Mouse (Mus musculus) limb, embryonic 11.5 days (tissue): ENCODE results near the gene Gm17409. TPM values are rescaled to one million over a fixed set of nuclear protein-coding genes. Genes with fewer than 3 reads are reported as not detected.
A peak's percentile ranks its signal among the peaks of the same experiment; 100 is the strongest.

Experiments
- ATAC-seq: fragments of 200-750 bp; cut with Nextera tagmentation; 2 replicates; pipeline ENCODE4 v1.8.0; 2017; ENCODE audit warnings: low read depth; ENCODE audit not compliant: insufficient number of reproducible peaks, low FRiP score, low TSS enrichment
- DNase-seq: peaks from one replicate; pipeline ENCODE4 v3.0.0-alpha.2; 2015; ENCODE audit warnings: low spot score
- H3K27ac ChIP-seq: fragments of 300-500 bp; sonication (generic); replicated peaks from 2 replicates; pipeline ENCODE4 v1.5.1; 2014; ENCODE audit warnings: low read depth, mild to moderate bottlenecking, low read length
- H3K27me3 ChIP-seq: fragments of 300-500 bp; sonication (generic); 2 replicates; pipeline ENCODE4 v1.6.1; 2014; ENCODE audit warnings: mild to moderate bottlenecking, low read length, mixed read lengths; ENCODE audit not compliant: control insufficient read depth, insufficient read depth
- H3K36me3 ChIP-seq: fragments of 300-500 bp; sonication (generic); 2 replicates; pipeline ENCODE4 v1.6.1; 2014; ENCODE audit warnings: mild to moderate bottlenecking, low read length, moderate library complexity, mixed read lengths; ENCODE audit not compliant: control insufficient read depth, insufficient read depth
- H3K4me1 ChIP-seq: fragments of 300-500 bp; sonication (generic); 2 replicates; pipeline ENCODE4 v1.6.1; 2014; ENCODE audit warnings: low read length, mixed read lengths; ENCODE audit not compliant: control insufficient read depth, insufficient read depth
- H3K4me2 ChIP-seq: fragments of 300-500 bp; sonication (generic); 2 replicates; pipeline ENCODE4 v1.6.1; 2014; ENCODE audit warnings: low read depth, mild to moderate bottlenecking, moderate library complexity; ENCODE audit not compliant: severe bottlenecking
- H3K4me3 ChIP-seq: fragments of 300-500 bp; sonication (generic); 2 replicates; pipeline ENCODE4 v1.5.1; 2014; ENCODE audit warnings: low read depth, low read length
- H3K9ac ChIP-seq: fragments of 300-500 bp; sonication (generic); 2 replicates; pipeline ENCODE4 v1.6.1; 2014; ENCODE audit warnings: mild to moderate bottlenecking, low read length
- H3K9me3 ChIP-seq: fragments of 300-500 bp; sonication (generic); 2 replicates; pipeline ENCODE4 v1.6.1; 2016; ENCODE audit warnings: low read length; ENCODE audit not compliant: control insufficient read depth
- WGBS: fragments of 180-500 bp; shearing (Covaris S2); extraction: QIAGEN DNeasy Blood & Tissue Kit; methylation state at CpG from one replicate; pipeline ENCODE4 v1.1.7; 2014; 5-methylcytosine and 5-hydroxymethylcytosine counted together
- polyA plus RNA-seq: library from polyadenylated mRNA; unstranded; fragments of >200 nt; fragmentation: Nextera tagmentation; extraction: Ambion mirVana; gene quantifications from 2 replicates; pipeline ENCODE4 v1.2.1, GENCODE M21; 2014

The Gm17409 gene
- polyA plus RNA-seq: not detected in 2 replicates

GRCm38 (mm10) chr2:58469816-58470215, at the start of gene Gm17409:
Gm17409 (plus strand) TSS chr2:58470116.
- H3K36me3 ChIP-seq: peaks cover 7% of the 10 kb centered on the region; the same call in 1 of the 2 replicates
- H3K27me3 ChIP-seq: no peaks in the 10 kb centered on the region
- no peaks in the 10 kb centered on the region for H3K9me3 ChIP-seq
- H3K27ac ChIP-seq: no peak within 1 kb of the TSS
- 91% methylated on average over 7 of the region's 7 CpGs for WGBS
- DNase-seq: no peak
- no peak within 1 kb of the TSS for H3K9ac ChIP-seq
- ATAC-seq: no peak
- no peak within 1 kb of the TSS for H3K4me3 ChIP-seq
- no peak within 1 kb of the TSS for H3K4me2 ChIP-seq
- H3K4me1 ChIP-seq: no peaks in the 10 kb centered on the region

GRCm38 (mm10) chr2:58423319-58423718, 46.6 kb upstream of the Gm17409 start:
- Histone ChIP-seq H3K4me2 (no peak overlapping the region), H3K4me1 (no peaks in the 10 kb centered on the region), H3K27ac (no peak overlapping the region), H3K27me3 (no peaks in the 10 kb centered on the region), H3K9ac (no peak overlapping the region), H3K36me3 (no peaks in the 10 kb centered on the region), H3K9me3 (no peaks in the 10 kb centered on the region), H3K4me3 (no peak overlapping the region)
- ATAC-seq: no peak
- no peak for DNase-seq
- WGBS: 91% methylated on average over 5 of the region's 5 CpGs

GRCm38 (mm10) chr2:58425436-58426004, 44.4 kb upstream of the Gm17409 start:
- no peak overlapping the region for H3K9ac ChIP-seq
- no peaks in the 10 kb centered on the region for H3K9me3 ChIP-seq
- H3K36me3 ChIP-seq: no peaks in the 10 kb centered on the region
- WGBS: 91% methylated on average over 13 of the region's 13 CpGs
- ATAC-seq (no peak), DNase-seq (no peak)
- H3K4me1 ChIP-seq: no peaks in the 10 kb centered on the region
- H3K4me3 ChIP-seq: no peak overlapping the region
- H3K27me3 ChIP-seq: no peaks in the 10 kb centered on the region
- H3K4me2 ChIP-seq: no peak overlapping the region
- H3K27ac ChIP-seq: no peak overlapping the region

- Histone ChIP-seq H3K4me2 (no peak overlapping the region), H3K36me3 (no peaks in the 10 kb centered on the region), H3K9ac (no peak overlapping the region), H3K27me3 (no peaks in the 10 kb centered on the region), H3K4me1 (no peaks in the 10 kb centered on the region), H3K9me3 (no peaks in the 10 kb centered on the region), H3K27ac (no peak overlapping the region), H3K4me3 (no peak overlapping the region)
- no peak for ATAC-seq
- no peak for DNase-seq
- 94% methylated on average over 7 of the region's 7 CpGs for whole genome bisulfite sequencing
Measured at GRCm38 (mm10) chr2:58432211-58432610, 37.7 kb upstream of the Gm17409 start.

GRCm38 (mm10) chr2:58433317-58433716, 36.6 kb upstream of the Gm17409 start:
- Histone ChIP-seq H3K27me3 (no peaks in the 10 kb centered on the region), H3K9ac (no peak overlapping the region), H3K4me1 (no peaks in the 10 kb centered on the region), H3K9me3 (no peaks in the 10 kb centered on the region), H3K27ac (no peak overlapping the region), H3K36me3 (no peaks in the 10 kb centered on the region), H3K4me3 (no peak overlapping the region), H3K4me2 (no peak overlapping the region)
- DNase-seq: no peak
- 90% methylated on average over 2 of the region's 2 CpGs for WGBS
- ATAC-seq: no peak

GRCm38 (mm10) chr2:58434438-58434837, 35.5 kb upstream of the Gm17409 start:
- H3K4me2 ChIP-seq: no peak overlapping the region
- WGBS: 92% methylated on average over 2 of the region's 2 CpGs
- no peak overlapping the region for H3K9ac ChIP-seq
- no peaks in the 10 kb centered on the region for H3K27me3 ChIP-seq
- no peak overlapping the region for H3K27ac ChIP-seq
- H3K9me3 ChIP-seq: no peaks in the 10 kb centered on the region
- ATAC-seq: no peak
- no peaks in the 10 kb centered on the region for H3K4me1 ChIP-seq
- H3K4me3 ChIP-seq: no peak overlapping the region
- no peak for DNase-seq
- H3K36me3 ChIP-seq: no peaks in the 10 kb centered on the region

- Histone ChIP-seq H3K9ac (no peak overlapping the region), H3K36me3 (no peaks in the 10 kb centered on the region), H3K9me3 (no peaks in the 10 kb centered on the region), H3K4me2 (no peak overlapping the region), H3K27me3 (no peaks in the 10 kb centered on the region), H3K27ac (no peak overlapping the region), H3K4me1 (no peaks in the 10 kb centered on the region), H3K4me3 (no peak overlapping the region)
- ATAC-seq (no peak), DNase-seq (no peak)
- WGBS: 78% methylated on average over 13 of the region's 13 CpGs
Measured at GRCm38 (mm10) chr2:58435507-58435906, 34.4 kb upstream of the Gm17409 start.

GRCm38 (mm10) chr2:58436911-58437310, 33.0 kb upstream of the Gm17409 start:
- ATAC-seq: no peak
- H3K4me2 ChIP-seq: no peak overlapping the region
- DNase-seq: no peak
- WGBS: 88% methylated on average over 3 of the region's 3 CpGs
- H3K27ac ChIP-seq: no peak overlapping the region
- no peak overlapping the region for H3K9ac ChIP-seq
- H3K27me3 ChIP-seq: no peaks in the 10 kb centered on the region
- no peaks in the 10 kb centered on the region for H3K36me3 ChIP-seq
- no peaks in the 10 kb centered on the region for H3K4me1 ChIP-seq
- H3K9me3 ChIP-seq: no peaks in the 10 kb centered on the region
- no peak overlapping the region for H3K4me3 ChIP-seq

GRCm38 (mm10) chr2:58443163-58443562, 26.8 kb upstream of the Gm17409 start:
- Histone ChIP-seq H3K36me3 (no peaks in the 10 kb centered on the region), H3K27ac (no peak overlapping the region), H3K9me3 (no peaks in the 10 kb centered on the region), H3K27me3 (no peaks in the 10 kb centered on the region), H3K4me2 (no peak overlapping the region), H3K4me1 (no peaks in the 10 kb centered on the region), H3K9ac (no peak overlapping the region), H3K4me3 (no peak overlapping the region)
- ATAC-seq (no peak), DNase-seq (peak; percentile 18)
- 81% methylated on average over 4 of the region's 4 CpGs for WGBS
